Mouse (Mus musculus) left cerebral cortex, postnatal 4 days (tissue): ENCODE data around the gene Krt34. TPM values are rescaled to one million over a fixed set of nuclear protein-coding genes. Genes with fewer than 3 reads are reported as not detected.
A peak's percentile ranks its signal among the peaks of the same experiment; 100 is the strongest.

Source experiments
- DNase-seq: peaks from one replicate; pipeline ENCODE4 v3.0.0-alpha.2; 2022
- intact Hi-C: fragments of 180-260 bp; cut with DNase I; formaldehyde crosslinking; loops from one replicate; pipeline ENCODE4 v1.15.1; 2025
- total RNA-seq, 2 experiments: library from RNA; stranded (reverse); gene quantifications; 2 replicates each; pipeline ENCODE4 v1.2.3; 2021

The Krt34 gene
- total RNA-seq, 2 experiments from 2014 or later, result not detected

DNA sequence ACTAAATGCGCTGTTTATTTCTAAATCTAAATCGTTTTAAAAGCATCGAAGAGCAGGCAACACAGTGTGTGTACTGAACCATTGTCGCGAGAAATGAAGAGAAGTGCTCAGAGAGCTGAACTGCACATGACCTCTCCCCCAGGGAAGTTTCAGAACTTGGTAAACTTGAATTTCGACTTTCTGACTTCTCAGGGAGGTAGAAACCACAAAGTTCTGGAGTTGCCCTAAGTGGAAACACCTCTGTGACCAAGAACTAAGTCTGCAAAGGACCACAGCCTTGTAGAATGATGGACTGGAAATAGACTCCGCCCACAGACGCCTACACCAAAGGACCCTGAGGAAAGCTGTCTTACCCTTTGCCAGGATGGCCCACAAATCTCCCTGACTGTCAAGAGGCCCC lies 35.4 kb downstream of the Krt34 start:
- intact Hi-C loops, result loop anchor here (2.0 kb wide), 1 partner anchor 541 kb away; no protein-coding TSS in a partner anchor
- no peak for DNase-seq

GRCm38 (mm10) chr11:100004846-100005245 lies 36.5 kb downstream of the Krt34 start:
- DNase-seq, result peak; percentile 40
- intact Hi-C loops, result loop anchor here (2.0 kb wide), 1 partner anchor 540 kb away; no protein-coding TSS in a partner anchor

DNA sequence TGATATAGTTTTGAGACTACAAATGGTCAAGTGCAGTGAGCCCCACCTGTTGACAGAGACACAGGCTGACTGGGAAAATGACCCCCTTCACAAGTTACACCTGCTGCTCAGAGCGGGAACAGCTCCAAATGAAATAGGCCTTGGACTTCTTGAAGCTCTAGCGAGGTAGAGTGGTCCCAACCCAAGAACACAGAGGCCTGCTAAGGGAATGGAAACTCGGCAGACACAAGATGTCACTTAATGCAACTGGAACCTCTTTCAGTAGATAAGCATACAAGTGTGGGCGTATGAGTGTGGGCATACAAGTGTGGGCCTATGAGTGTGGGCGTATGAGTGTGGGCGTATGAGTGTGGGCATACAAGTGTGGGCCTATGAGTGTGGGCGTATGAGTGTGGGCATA lies 42.3 kb downstream of the Krt34 start:
- no peak for DNase-seq
- intact Hi-C loops, result no loop called here

DNA sequence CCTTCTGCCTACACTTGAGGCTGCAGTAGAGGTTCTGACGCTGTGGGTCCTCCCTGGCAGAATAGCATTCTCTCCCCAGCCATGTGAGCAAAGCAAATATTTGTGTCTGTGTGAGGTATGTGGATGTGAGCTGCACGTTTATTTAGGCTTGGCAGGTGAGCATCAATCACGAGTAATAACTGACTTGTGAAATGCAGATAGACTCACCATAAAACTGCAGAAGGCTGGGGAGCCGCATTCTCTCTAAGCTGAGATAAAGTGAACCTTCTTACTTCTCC lies 47.0 kb downstream of the Krt34 start:
- intact Hi-C loops, result no loop called here
- no peak for DNase-seq

GRCm38 (mm10) chr11:99993620-99994383 lies 47.6 kb downstream of the Krt34 start, which contains the start of gene Krtap17-1:
Krtap17-1 (minus strand) TSS chr11:99993994.
- no peak for DNase-seq
- intact Hi-C loops, result no loop called here

- intact Hi-C loops, result no loop called here
- DNase-seq, result no peak
Measured at GRCm38 (mm10) chr11:99990571-99990970, 50.8 kb downstream of the Krt34 start.

GRCm38 (mm10) chr11:99989881-99990405 lies 51.4 kb downstream of the Krt34 start:
- intact Hi-C loops, result no loop called here
- no peak for DNase-seq

GRCm38 (mm10) chr11:99988530-99988929 lies 52.8 kb downstream of the Krt34 start:
- no peak for DNase-seq
- intact Hi-C loops, result no loop called here

Other genes starting within 250 kb of the Krt34 start
- not detected for gene Gm11596, start 248.1 kb downstream of the Krt34 start, total RNA-seq
- not detected for gene Gm11569, start 242.6 kb downstream of the Krt34 start, total RNA-seq
- not detected for gene Gm11554, start 237.1 kb downstream of the Krt34 start, total RNA-seq
- not detected for gene Krtap4-13, start 231.7 kb downstream of the Krt34 start, total RNA-seq
- not detected for gene Gm11564, start 225.9 kb downstream of the Krt34 start, total RNA-seq
- not detected for gene 2300003K06Rik, start 203.5 kb downstream of the Krt34 start, total RNA-seq
- gene Krtap4-16, start 189.9 kb downstream of the Krt34 start, total RNA-seq, result not detected
- gene Gm11568, start 183.6 kb downstream of the Krt34 start, total RNA-seq, result not detected
- gene Gm11559, start 177.1 kb downstream of the Krt34 start, total RNA-seq, result not detected
- gene Krtap9-1, start 168.2 kb downstream of the Krt34 start, total RNA-seq, result not detected
- not detected for gene Gm11567, start 162.4 kb downstream of the Krt34 start, total RNA-seq
- not detected for gene Krtap31-1, start 133.6 kb downstream of the Krt34 start, total RNA-seq
- not detected for gene Gm11565, start 126.8 kb downstream of the Krt34 start, total RNA-seq
- gene Krtap31-2, start 105.3 kb downstream of the Krt34 start, total RNA-seq, result not detected
- gene Krtap9-5, start 93.1 kb downstream of the Krt34 start, total RNA-seq, result not detected
- gene Krtap29-1, start 62.5 kb downstream of the Krt34 start, total RNA-seq, result not detected
- gene Krtap16-1, start 55.0 kb downstream of the Krt34 start, total RNA-seq, result not detected
- not detected for gene Krtap17-1, start 47.6 kb downstream of the Krt34 start, total RNA-seq
- gene Krt33a, start 25.3 kb downstream of the Krt34 start, total RNA-seq, result under 1 TPM in 1 of 2 experiments, not detected in 1; 0.30 TPM
- not detected for gene Krt33b, start 11.7 kb downstream of the Krt34 start, total RNA-seq
- not detected for gene Krt31, start 9.0 kb upstream of the Krt34 start, total RNA-seq
- not detected for gene Krt32, start 46.7 kb upstream of the Krt34 start, total RNA-seq
- not detected for gene Krt35, start 54.7 kb upstream of the Krt34 start, total RNA-seq
- not detected for gene Krt36, start 64.1 kb upstream of the Krt34 start, total RNA-seq
- gene Krt13, start 80.0 kb upstream of the Krt34 start, total RNA-seq, result not detected
- not detected for gene Krt15, start 94.4 kb upstream of the Krt34 start, total RNA-seq
- 1 to 10 TPM; 1.2 to 1.5 TPM for gene Krt19, start 107.1 kb upstream of the Krt34 start, total RNA-seq
- gene Krt9, start 151.7 kb upstream of the Krt34 start, total RNA-seq, result under 1 TPM; 0.52 to 0.56 TPM
- under 1 TPM in 1 of 2 experiments, not detected in 1; 0.32 TPM for gene Krt14, start 166.0 kb upstream of the Krt34 start, total RNA-seq
- not detected for gene Krt16, start 207.3 kb upstream of the Krt34 start, total RNA-seq
- not detected for gene Krt17, start 219.5 kb upstream of the Krt34 start, total RNA-seq
- gene Krt42, start 228.3 kb upstream of the Krt34 start, total RNA-seq, result not detected